Mouse (Mus musculus) hindbrain, embryonic 11.5 days (tissue): ENCODE results near the gene Plcb1. TPM values are rescaled to one million over a fixed set of nuclear protein-coding genes. Genes with fewer than 3 reads are reported as not detected.

Experiments used
- ATAC-seq: fragments of 200-750 bp; cut with Nextera tagmentation; 2 replicates; pipeline ENCODE4 v1.8.0; 2017; ENCODE audit warnings: mild to moderate bottlenecking, moderate TSS enrichment, moderate library complexity; ENCODE audit not compliant: low FRiP score
- DNase-seq: peaks from one replicate; pipeline ENCODE4 v3.0.0-alpha.2; 2015; ENCODE audit warnings: low spot score
- H3K27ac ChIP-seq: fragments of 300-500 bp; sonication (generic); 2 replicates; pipeline ENCODE4 v1.5.1; 2014; ENCODE audit warnings: mild to moderate bottlenecking, low read depth, low read length
- H3K27me3 ChIP-seq: fragments of 300-500 bp; sonication (generic); 2 replicates; pipeline ENCODE4 v1.6.1; 2014; ENCODE audit warnings: mild to moderate bottlenecking, low read length, moderate library complexity, mixed read lengths; ENCODE audit not compliant: control insufficient read depth, insufficient read depth
- H3K36me3 ChIP-seq: fragments of 300-500 bp; sonication (generic); 2 replicates; pipeline ENCODE4 v1.6.1; 2014; ENCODE audit warnings: mild to moderate bottlenecking, low read length, moderate library complexity, mixed read lengths; ENCODE audit not compliant: control insufficient read depth, insufficient read depth
- H3K4me1 ChIP-seq: fragments of 300-500 bp; sonication (generic); replicated peaks from 2 replicates; pipeline ENCODE4 v1.6.1; 2014; ENCODE audit warnings: low read length, mixed read lengths; ENCODE audit not compliant: control insufficient read depth, insufficient read depth
- H3K4me2 ChIP-seq: fragments of 300-500 bp; sonication (generic); replicated peaks from 2 replicates; pipeline ENCODE4 v1.6.1; 2014; ENCODE audit warnings: mild to moderate bottlenecking, low read depth, low read length
- H3K4me3 ChIP-seq: fragments of 300-500 bp; sonication (generic); 2 replicates; pipeline ENCODE4 v1.5.1; 2014; ENCODE audit warnings: low read depth, low read length
- H3K9ac ChIP-seq: fragments of 300-500 bp; sonication (generic); 2 replicates; pipeline ENCODE4 v1.6.1; 2014; ENCODE audit warnings: low read depth, low read length
- H3K9me3 ChIP-seq: fragments of 300-500 bp; sonication (generic); 2 replicates; pipeline ENCODE4 v1.6.1; 2016; ENCODE audit warnings: low read length; ENCODE audit not compliant: control insufficient read depth
- WGBS: fragments of 180-500 bp; shearing (Covaris S2); extraction: QIAGEN DNeasy Blood & Tissue Kit; methylation state at CpG from one replicate; pipeline ENCODE4 v1.1.7; 2014; 5-methylcytosine and 5-hydroxymethylcytosine counted together
- polyA plus RNA-seq: library from polyadenylated mRNA; unstranded; fragments of >200 nt; fragmentation: Nextera tagmentation; extraction: Ambion mirVana; gene quantifications from 2 replicates; pipeline ENCODE4 v1.2.1, GENCODE M21; 2014

Gene Plcb1
- polyA plus RNA-seq, 1 experiment from 2014 or later = 10.7 TPM

DNA sequence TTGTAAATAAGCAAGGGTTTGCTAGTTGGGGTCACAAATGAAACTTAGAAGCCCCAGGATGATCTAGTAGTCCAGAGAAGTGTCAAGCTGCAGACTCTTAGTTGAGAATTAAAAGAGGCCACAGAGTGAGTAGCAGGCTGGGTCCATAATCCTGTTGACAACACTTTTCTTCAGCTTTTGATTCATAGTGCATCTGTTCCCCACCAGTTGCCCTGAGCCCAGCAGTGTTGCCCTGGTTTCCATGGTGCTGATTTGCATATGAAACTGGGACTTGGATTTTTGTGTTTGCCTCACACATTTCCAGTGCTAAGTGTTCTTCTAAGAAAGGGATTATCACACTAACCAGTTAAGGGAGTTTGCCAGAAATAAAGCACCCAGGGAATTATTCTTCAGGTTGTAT is 143.6 kb downstream of the Plcb1 start:
- H3K36me3 ChIP-seq = no peaks in the 10 kb centered on the region
- H3K27me3 ChIP-seq = no peaks in the 10 kb centered on the region
- no peaks in the 10 kb centered on the region for H3K9me3 ChIP-seq
- H3K9ac ChIP-seq = no peak overlapping the region
- no peak overlapping the region for H3K4me3 ChIP-seq
- H3K4me2 ChIP-seq = no peak overlapping the region
- peaks cover 3% of the 10 kb centered on the region; the same call in 1 of the 2 replicates for H3K4me1 ChIP-seq
- ATAC-seq (peak; percentile 81), DNase-seq (peak; percentile 47)
- no peak overlapping the region for H3K27ac ChIP-seq

DNA sequence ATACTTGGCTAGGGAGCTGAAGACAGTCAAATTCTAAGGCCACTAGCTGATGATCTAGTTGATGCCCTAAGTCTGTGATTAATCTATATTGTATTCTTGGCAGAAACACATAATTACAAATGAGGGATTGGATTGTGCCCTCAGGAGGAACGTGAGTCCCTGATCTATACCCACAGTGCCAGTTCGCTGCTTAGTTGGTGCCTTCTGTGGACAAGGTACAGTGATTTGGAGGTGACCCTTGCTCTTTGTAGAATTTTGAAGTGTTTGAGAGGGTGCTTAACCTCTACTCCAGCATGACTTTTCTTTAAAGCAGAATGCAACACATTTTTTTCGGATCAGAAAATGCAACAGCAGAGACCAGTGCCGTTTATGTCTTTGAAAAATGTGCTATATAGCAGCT is 145.1 kb downstream of the Plcb1 start:
- Histone ChIP-seq H3K27me3 (no peaks in the 10 kb centered on the region), H3K36me3 (no peaks in the 10 kb centered on the region), H3K4me3 (no peak overlapping the region), H3K4me1 (peaks cover 3% of the 10 kb centered on the region; the same call in 1 of the 2 replicates), H3K9me3 (no peaks in the 10 kb centered on the region), H3K4me2 (no peak overlapping the region), H3K9ac (no peak overlapping the region), H3K27ac (no peak overlapping the region)
- 79% methylated on average over 4 of the region's 4 CpGs for WGBS
- DNase-seq (no peak), ATAC-seq (no peak)

DNA sequence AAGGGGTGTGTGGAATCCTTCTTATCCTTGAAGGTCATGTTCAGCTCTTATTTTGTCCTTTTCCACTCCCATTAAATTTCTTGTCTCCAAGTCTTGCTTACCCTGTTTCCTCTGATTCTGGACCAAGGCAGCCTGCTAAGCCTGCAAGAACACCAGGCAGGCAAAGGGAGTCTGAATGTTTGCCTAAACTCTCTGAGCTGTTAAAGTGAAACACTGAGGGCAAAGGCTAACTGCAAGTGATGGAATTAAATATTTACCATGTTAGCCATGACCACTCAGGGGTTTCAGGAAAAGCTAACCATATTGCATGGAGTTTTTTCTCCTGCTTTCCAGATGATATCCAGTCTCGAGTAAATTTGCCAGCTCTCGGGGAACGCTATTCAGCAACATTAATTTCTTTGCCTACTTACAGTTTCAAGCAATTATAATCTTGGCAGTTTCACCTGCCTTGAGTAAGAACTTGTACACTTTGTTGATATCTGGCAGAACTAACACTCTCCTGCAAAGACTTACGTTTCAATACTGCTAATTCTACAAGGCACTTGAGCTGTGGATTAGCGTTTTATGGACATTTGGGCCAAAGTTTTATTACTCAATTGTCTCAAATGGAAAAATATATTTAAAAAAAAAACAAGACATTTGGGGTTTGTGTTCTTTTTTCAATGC is 146.0 kb downstream of the Plcb1 start:
- DNase-seq (no peak), ATAC-seq (no peak)
- no peak overlapping the region for H3K4me2 ChIP-seq
- H3K4me3 ChIP-seq = no peak overlapping the region
- H3K27ac ChIP-seq = no peak overlapping the region
- H3K9me3 ChIP-seq = no peaks in the 10 kb centered on the region
- H3K36me3 ChIP-seq = no peaks in the 10 kb centered on the region
- peaks cover 3% of the 10 kb centered on the region; the same call in 1 of the 2 replicates for H3K4me1 ChIP-seq
- 89% methylated on average over 5 of the region's 5 CpGs for WGBS
- H3K9ac ChIP-seq = no peak overlapping the region
- H3K27me3 ChIP-seq = no peaks in the 10 kb centered on the region

DNA sequence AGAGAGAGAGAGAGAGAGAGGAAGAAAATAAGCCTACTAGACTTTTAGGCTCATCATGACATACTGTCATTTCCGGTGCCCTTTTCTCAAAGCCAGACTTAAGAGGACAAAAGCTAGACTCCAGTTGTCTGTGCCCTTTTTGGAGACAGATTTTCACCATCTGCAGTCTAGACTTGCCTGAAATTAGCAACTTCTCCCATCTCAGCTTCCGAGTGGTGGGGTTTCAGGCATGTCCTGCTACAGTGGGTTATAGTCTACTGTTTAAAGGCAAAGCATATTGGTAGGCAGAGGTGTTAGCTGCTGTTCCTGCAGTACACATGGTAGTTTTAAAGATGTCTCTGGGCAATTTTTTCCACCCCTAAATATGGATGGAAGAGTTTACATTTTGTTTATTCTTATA is 149.6 kb downstream of the Plcb1 start:
- 89% methylated on average over 2 of the region's 2 CpGs for WGBS
- H3K27me3 ChIP-seq = no peaks in the 10 kb centered on the region
- DNase-seq = no peak

GRCm38 (mm10) chr2:134935970-134936649 is 150.2 kb downstream of the Plcb1 start:
- no peak overlapping the region for H3K27ac ChIP-seq
- no peaks in the 10 kb centered on the region for H3K36me3 ChIP-seq
- no peaks in the 10 kb centered on the region for H3K27me3 ChIP-seq
- H3K9me3 ChIP-seq = no peaks in the 10 kb centered on the region
- H3K4me1 ChIP-seq = no peaks in the 10 kb centered on the region; the same call in 1 of the 2 replicates
- no peak overlapping the region for H3K9ac ChIP-seq
- H3K4me3 ChIP-seq = no peak overlapping the region
- ATAC-seq (no peak), DNase-seq (no peak)
- WGBS = 95% methylated on average over 6 of the region's 6 CpGs
- no peak overlapping the region for H3K4me2 ChIP-seq

More for the DNA sequence above, 149.6 kb downstream of the Plcb1 start:
- H3K9ac ChIP-seq = no peak overlapping the region
- no peaks in the 10 kb centered on the region for H3K9me3 ChIP-seq
- H3K4me1 ChIP-seq = no peaks in the 10 kb centered on the region; the same call in 1 of the 2 replicates
- no peak overlapping the region for H3K4me2 ChIP-seq
- no peaks in the 10 kb centered on the region for H3K36me3 ChIP-seq
- H3K4me3 ChIP-seq = no peak overlapping the region
- H3K27ac ChIP-seq = no peak overlapping the region
- no peak for ATAC-seq

DNA sequence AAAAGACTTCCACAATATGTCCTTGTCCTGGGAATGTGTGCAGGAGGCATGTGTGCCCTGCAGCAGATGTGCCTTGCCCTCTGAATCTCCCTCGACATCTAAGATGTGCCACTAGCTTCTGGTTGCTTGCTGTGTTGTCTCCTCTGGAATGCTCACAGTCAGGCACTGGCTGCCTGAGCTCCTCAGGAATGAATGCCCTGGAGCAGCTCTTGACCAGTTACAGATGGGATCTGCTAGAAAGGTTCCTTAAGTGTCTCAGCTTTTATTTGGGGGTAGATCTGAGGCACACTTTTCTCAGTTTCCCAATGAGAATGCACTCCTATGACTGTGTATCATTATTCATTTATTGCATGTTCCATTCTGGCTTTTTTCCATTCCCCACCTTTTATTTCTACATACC is 151.8 kb downstream of the Plcb1 start:
- DNase-seq (no peak), ATAC-seq (no peak)
- no peaks in the 10 kb centered on the region; the same call in 1 of the 2 replicates for H3K4me1 ChIP-seq
- H3K4me2 ChIP-seq = no peak overlapping the region
- no peak overlapping the region for H3K9ac ChIP-seq
- H3K27me3 ChIP-seq = no peaks in the 10 kb centered on the region
- H3K9me3 ChIP-seq = no peaks in the 10 kb centered on the region
- WGBS = 36% methylated on average over 1 of the region's 1 CpGs
- H3K36me3 ChIP-seq = no peaks in the 10 kb centered on the region
- H3K4me3 ChIP-seq = no peak overlapping the region
- no peak overlapping the region for H3K27ac ChIP-seq

DNA sequence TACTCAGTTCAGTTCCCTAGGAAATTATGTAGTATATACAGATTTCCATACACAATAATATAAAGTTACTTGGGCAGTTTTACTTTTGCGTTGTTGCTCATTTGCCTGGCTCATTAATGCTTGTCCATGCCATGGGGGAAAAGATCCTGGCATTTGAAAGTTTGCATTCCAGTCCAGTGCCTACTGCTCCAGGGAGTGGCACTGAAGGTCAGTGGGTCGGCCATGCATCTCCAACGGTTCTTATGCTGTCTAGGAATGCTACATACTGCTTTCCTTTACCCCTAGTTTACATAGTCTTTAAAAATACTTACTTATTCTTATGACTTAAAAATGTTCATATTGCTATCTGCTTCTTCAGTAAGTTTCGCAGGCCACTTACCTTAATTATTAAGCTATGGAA is 156.2 kb downstream of the Plcb1 start:
- no peaks in the 10 kb centered on the region for H3K9me3 ChIP-seq
- no peaks in the 10 kb centered on the region; the same call in 1 of the 2 replicates for H3K4me1 ChIP-seq
- H3K4me2 ChIP-seq = no peak overlapping the region
- no peak overlapping the region for H3K27ac ChIP-seq
- H3K36me3 ChIP-seq = no peaks in the 10 kb centered on the region
- H3K27me3 ChIP-seq = no peaks in the 10 kb centered on the region
- H3K9ac ChIP-seq = no peak overlapping the region
- DNase-seq (no peak), ATAC-seq (no peak)
- WGBS = 81% methylated on average over 4 of the region's 4 CpGs
- H3K4me3 ChIP-seq = no peak overlapping the region

GRCm38 (mm10) chr2:134942919-134943318 is 157.1 kb downstream of the Plcb1 start:
- Histone ChIP-seq H3K4me1 (no peaks in the 10 kb centered on the region), H3K4me3 (no peak overlapping the region), H3K27ac (no peak overlapping the region), H3K9me3 (no peaks in the 10 kb centered on the region), H3K4me2 (no peak overlapping the region), H3K36me3 (no peaks in the 10 kb centered on the region), H3K27me3 (no peaks in the 10 kb centered on the region), H3K9ac (no peak overlapping the region)
- DNase-seq = no peak
- 21% methylated on average over 2 of the region's 2 CpGs for WGBS
- no peak for ATAC-seq

- no peaks in the 10 kb centered on the region for H3K9me3 ChIP-seq
- 80% methylated on average over 8 of the region's 8 CpGs for WGBS
- no peak overlapping the region for H3K4me2 ChIP-seq
- ATAC-seq (no peak), DNase-seq (no peak)
- no peak overlapping the region for H3K9ac ChIP-seq
- H3K27ac ChIP-seq = no peak overlapping the region
- no peak overlapping the region for H3K4me3 ChIP-seq
- H3K27me3 ChIP-seq = no peaks in the 10 kb centered on the region
- no peaks in the 10 kb centered on the region for H3K4me1 ChIP-seq
- no peaks in the 10 kb centered on the region for H3K36me3 ChIP-seq
These were observed 160.5 kb downstream of the Plcb1 start for GRCm38 (mm10) chr2:134946331-134946730.
